Mouse (Mus musculus) gastrocnemius, postnatal 36 days (tissue): ENCODE data around the gene Ms4a15. TPM values are rescaled to one million over a fixed set of nuclear protein-coding genes. Genes with fewer than 3 reads are reported as not detected.

Source experiments
- DNase-seq, 2 experiments: peaks; one replicate each; pipeline ENCODE4 v3.0.0; 2022
- intact Hi-C: fragments of 180-260 bp; cut with DNase I; formaldehyde crosslinking; loops from one replicate; pipeline ENCODE4 v1.15.1; 2025
- total RNA-seq, 2 experiments: library from RNA; stranded (reverse); gene quantifications; 2 replicates each; pipeline ENCODE4 v1.2.3; 2021

Ms4a15 gene
- total RNA-seq, 2 experiments from 2014 or later, result not detected

DNA sequence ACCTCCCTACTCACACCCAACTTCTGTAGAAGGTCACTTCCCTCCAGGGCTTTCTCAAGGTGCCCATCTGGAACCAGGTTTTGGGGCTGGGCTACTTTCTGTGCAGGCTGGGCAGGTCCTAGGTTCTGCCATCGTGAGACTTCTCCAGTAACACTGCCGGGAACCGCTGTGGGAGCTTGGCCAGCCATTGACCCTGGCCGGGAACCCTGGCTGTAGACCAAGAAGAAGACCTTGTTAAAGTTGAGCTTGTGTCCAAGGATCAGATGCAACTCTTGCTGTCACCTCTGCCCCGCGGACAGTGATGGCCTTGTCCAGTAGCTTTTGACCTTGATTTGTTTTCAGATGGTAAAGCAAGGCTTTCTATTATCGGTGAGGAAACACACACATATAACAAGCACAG, 24.5 kb downstream of the Ms4a15 start:
- intact Hi-C loops, result no loop called here
- peak in 1 of 2 experiments; percentile 18 for DNase-seq

DNA sequence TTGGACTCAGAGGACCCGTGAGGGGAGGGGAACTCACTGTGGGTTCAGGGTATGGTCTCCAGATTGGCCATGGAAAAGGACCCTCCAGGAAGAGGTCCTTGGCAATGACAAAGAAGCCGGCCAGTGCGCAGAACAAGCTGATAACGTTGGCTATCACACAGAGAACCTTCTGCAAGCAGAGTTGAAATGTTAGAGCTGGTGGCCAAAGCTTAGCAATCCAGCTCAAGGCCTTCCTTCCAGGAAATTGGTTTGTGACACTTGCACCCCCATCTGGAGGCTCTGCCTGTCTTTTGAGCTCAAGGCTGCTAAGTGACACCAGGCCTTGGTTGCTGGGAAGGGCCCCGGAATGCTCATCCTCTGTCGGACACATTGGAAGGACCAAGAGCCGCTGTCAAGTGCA, 27.3 kb downstream of the Ms4a15 start:
- intact Hi-C loops, result no loop called here
- DNase-seq, result no peak

DNA sequence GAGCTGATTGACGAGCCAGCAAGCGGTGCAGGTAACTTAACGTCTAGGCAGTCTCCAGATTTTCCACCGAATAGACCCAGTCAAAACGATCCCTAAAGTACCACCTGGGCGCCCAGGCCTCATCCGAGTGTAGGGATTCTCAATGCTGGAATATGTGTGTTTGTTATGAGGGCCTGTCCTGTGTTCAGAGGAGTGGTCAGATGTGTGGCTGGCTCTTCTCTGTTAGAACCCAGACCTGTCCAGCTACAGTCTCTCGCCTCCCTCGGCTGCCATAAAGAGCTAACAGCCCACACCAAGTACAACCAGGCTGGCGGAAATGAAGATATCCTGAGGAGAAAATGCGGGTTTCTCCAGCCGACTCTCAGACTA, 33.1 kb downstream of the Ms4a15 start:
- DNase-seq, result no peak
- intact Hi-C loops, result loop anchor here (2.0 to 5.0 kb wide), 3 partner anchors 48 to 283 kb away; partner anchors contain the start of gene Pga5

DNA sequence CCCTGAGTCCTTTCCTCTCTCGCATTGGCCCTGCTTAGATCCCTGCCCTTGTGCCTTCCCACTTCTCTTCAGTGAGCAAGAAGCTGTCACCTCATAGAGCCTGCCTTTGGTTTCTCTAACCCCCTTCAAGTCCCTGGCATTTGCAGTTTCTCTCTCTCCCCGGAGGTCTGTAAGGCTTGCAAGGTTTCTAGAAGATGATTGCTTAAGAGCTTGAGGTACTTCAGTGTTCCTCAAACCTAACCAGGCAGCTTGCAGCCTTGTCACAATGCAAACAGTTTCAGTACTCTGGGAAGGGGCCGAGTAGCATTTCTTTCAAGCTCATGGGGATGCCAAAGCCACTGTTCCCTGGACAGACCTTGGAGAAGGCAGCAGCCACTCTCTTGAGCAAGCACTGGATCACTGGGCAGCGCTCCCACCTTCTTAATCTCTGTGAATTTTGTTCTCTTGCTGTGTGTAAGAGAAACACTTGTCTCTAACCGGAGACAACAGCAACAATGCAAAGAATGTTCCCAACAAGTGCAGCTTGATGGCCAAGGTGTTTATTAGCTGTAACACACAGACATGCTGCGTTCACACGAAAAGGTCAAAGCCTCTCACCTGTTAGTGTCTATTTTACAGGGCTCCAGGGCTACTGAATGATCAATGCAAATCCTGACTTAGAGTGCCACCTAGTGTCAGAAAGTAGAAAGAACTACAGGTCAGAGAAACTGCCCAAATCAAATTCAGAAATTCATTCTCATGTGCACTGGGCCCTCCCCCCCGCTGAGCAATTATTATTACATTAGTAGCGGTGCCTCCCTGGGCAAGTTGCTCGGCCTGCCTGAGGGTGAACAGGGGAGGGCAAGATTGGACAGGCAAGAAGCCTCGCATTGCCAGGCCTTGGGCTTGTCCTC, 33.7 kb downstream of the Ms4a15 start:
- intact Hi-C loops, result loop anchor here (2.0 kb wide), 1 partner anchor 247 kb away; no protein-coding TSS in a partner anchor
- peak in 1 of 2 experiments; percentile 18 for DNase-seq

DNA sequence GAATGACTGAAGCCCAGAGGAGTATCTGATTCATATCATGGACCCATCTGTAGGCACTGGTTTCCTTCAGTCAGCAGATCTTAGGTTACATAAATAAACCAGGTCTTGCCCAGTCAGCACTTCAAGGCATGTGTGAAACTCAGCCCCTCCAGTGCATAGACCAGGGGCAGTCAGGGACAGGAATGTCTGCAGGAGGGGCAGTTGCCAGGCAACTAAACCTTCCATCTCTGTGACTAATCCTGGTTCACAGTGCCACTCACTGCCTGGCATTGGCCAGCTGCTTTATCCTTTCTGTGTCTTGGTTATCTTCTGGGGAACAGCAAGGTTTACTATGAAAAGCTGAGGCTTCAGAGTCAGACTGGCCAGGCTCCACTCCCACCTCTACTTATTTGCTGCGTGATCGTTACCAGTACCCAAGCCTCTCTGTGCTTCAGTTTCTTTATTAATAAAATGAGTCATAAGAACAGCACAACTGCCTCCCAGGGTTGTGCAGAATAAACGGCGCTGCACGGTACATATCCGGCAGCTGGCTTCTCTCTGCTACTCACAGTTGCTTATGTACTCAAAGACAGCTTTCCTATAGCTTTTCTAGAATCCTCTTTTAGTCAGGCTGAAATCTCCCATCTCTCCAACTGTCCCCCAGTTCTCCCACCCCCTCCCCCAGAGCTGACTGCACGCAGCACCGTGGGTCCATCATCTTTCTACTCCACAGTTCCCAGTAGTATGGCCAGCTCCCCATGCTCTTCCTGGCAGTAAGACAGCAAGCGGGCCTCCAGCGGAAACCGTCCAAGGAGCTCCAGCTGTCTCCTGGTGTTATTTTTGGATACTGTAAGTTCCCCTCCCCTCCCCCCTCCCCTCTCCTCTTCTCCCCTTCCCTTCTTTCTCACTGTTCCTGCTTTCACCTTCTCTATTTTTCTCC, 40.8 kb downstream of the Ms4a15 start:
- DNase-seq, result peak; percentile 42 to 46
- intact Hi-C loops, result loop anchor here (2.0 kb wide), 1 partner anchor 71 kb away; no protein-coding TSS in a partner anchor

DNA sequence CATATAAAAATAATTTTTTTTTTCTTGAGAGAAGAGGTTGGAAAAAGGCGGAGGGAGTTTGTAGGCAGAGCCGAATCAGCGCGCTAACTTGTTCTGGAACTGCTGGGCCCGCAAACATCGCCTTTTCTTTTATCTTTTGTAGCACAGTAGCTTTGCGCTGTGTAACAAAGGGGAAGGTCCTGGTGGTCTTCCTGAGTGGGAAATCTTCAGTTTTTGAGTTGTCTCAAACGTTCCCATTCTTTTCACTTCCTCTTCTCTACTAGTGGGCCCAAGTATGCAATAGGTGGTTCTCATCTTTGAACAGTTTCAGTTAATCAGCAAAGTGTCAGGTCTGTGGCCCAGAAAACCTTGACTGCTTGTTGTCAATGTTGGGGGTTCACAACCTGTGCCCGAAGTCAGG, 43.5 kb downstream of the Ms4a15 start:
- DNase-seq, result no peak
- intact Hi-C loops, result loop anchor here (5.0 kb wide), 1 partner anchor 37 kb away; no protein-coding TSS in a partner anchor

DNA sequence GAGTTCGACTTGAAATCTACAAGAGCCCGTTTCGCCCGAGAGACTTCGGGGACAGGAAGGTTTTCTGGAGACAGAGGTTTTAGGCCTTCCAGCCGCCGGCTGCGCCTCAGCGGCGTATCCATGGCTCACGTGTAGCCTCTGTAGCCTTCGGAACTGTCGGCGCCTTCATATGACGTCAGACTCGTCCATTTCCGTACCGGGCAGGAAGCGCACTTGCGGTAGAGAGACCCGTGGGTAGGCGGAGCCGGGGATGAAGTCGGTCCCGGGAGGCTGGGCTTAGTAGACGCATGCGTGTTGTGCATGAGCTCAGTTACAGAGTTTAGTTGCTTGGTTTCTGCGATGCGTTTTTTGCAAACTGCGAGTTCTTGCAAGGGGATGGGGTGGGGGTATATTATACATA, 43.9 kb downstream of the Ms4a15 start, which contains the start of gene Ccdc86:
TSS of gene Ccdc86 (minus strand) at position 155 of the 400 bp plus-strand sequence.
- DNase-seq, result peak; percentile 91 to 93
- intact Hi-C loops, result loop anchor here (5.0 kb wide), 1 partner anchor 37 kb away; no protein-coding TSS in a partner anchor

DNA sequence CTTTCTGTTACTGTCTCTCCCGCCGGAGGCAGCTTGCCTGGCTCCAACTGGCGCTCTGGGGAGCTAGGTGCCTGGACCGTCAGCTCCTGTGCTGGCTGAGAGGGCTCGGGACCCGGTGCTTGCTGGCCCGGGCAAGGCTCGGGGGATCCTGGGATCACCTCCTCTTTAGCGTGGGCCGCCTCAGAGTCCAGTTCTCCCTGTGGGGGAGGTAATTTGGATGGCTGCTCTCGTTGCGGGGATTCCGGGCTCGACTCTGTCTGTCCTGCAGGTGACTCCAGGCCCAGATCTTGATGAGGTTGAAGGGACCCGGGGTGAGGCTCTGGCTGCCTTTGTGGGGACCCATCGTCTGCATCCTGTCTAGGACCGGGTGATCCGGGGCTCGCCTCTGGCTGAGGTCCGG, 44.6 kb downstream of the Ms4a15 start:
- intact Hi-C loops, result loop anchor here (5.0 kb wide), 1 partner anchor 36 kb away; no protein-coding TSS in a partner anchor
- DNase-seq, result no peak

DNA sequence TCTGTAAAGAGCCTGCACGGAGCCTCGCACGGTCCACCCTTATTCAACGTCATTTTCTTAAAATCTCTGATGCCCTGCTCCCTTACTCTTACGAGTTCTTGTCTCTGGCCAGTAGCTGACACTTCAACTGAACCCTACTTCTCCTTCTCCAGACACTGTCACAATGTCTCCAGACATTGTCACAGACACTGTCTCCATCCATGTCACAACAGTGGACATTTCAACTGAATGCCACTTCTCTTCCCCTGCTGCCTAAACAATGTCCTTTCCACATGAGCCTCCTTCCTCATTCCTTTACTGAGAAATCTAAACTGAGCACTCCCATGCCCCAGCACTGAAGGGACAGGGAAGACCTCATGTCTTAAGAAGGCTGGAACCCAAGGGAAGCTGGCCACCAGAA, 45.8 kb downstream of the Ms4a15 start:
- intact Hi-C loops, result loop anchor here (5.0 kb wide), 1 partner anchor 35 kb away; no protein-coding TSS in a partner anchor
- DNase-seq, result no peak

DNA sequence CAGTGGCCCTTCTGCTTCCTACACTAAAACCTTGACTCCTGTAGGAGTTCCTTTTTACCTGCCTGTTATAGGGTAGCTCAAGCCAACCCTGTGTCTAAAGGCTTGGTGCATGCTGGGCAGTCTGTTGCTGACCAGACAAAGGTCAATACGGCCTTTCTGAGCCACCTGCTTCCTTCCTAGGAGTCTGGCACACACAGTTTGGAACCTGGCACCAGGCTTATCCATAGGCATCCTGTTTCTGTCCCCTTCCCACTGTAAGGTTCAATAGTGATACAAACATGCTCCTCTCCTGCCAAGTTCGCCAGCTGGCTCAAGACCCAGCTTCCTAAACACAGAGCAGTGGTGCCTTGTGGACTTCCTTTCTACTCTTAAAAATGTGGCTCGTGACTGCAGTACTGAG, 46.5 kb downstream of the Ms4a15 start:
- DNase-seq, result no peak
- intact Hi-C loops, result loop anchor here (5.0 kb wide), 1 partner anchor 34 kb away; no protein-coding TSS in a partner anchor

DNA sequence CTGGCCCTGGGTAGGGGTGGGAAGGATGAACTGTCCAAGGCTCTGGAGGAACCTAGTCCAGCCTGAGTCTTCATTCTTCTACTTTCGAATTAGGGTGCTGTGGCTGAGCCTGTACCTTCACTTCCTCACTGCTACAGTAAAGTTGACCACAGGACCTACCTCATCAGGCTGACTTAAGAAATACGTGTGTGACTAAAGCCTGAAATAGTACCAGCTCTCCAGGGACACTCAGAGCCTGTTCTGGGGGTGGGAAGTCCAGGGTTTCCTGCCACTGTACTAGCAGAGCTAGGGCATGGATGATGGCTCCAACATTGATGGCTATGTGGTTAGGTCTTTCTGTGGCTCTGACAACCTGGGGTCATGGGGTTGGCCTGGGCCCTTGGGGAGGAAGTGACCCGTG, 49.1 kb downstream of the Ms4a15 start:
- intact Hi-C loops, result no loop called here
- no peak for DNase-seq

DNA sequence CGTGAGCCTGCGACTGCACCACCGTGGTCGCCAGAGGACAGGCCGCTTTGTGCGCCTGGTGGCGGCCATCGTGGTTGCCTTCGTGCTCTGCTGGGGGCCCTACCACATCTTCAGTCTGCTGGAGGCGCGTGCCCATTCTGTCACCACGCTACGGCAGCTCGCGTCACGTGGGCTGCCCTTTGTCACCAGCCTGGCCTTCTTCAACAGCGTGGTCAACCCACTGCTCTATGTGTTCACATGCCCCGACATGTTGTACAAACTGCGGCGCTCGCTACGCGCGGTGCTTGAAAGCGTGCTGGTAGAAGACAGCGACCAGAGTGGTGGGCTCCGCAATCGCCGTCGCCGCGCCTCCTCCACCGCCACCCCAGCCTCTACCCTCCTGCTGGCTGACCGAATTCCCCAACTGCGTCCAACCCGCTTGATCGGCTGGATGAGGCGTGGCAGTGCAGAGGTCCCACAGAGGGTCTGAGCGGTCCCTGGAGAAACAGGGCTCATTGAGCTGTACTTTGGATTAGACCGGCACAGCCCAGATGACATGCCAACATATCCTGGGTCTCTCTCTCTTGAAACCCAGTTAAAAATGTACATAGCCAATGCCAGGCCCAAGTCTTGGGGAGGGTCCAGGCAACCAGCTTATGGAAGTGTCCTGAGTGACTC, 52.1 kb downstream of the Ms4a15 start:
- no peak for DNase-seq
- intact Hi-C loops, result no loop called here

DNA sequence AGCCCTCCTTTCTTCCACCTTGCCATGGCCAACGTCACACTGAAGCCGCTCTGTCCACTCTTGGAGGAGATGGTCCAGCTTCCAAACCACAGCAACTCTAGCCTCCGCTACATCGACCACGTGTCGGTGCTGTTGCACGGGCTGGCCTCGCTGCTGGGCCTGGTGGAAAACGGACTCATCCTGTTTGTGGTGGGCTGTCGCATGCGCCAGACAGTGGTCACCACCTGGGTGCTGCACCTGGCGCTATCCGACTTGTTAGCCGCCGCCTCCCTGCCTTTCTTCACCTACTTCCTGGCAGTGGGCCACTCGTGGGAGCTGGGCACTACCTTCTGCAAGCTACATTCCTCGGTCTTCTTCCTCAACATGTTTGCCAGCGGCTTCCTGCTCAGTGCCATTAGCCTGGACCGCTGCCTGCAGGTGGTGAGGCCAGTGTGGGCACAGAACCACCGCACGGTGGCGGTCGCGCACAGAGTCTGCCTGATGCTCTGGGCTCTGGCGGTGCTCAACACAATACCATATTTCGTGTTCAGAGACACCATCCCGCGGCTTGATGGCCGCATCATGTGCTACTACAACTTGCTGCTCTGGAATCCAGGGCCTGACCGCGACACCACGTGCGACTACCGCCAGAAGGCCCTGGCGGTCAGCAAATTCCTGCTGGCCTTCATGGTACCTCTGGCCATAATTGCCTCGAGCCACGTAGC, 52.8 kb downstream of the Ms4a15 start:
- DNase-seq, result peak in 1 of 2 experiments; percentile 29
- intact Hi-C loops, result no loop called here

DNA sequence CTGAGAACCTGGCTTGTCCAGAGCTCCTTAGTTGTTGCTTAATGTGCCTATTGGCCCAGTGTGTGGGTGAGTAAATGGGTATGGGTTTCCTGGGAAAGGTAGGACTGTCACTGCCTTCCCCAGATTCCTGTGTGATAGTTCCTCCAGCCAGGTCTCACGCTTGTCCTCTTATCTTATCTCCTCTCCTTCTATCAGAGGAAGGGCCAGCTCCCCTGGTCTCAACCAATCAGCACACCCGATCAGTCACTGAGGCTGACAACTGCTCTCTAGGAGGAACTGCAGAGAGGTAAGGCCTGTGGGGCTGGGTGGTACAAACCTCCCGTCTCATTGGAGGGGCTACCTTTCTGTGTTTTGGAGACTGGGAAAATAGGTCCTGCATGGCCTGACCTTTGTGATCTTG, 54.3 kb downstream of the Ms4a15 start:
- intact Hi-C loops, result no loop called here
- no peak for DNase-seq

DNA sequence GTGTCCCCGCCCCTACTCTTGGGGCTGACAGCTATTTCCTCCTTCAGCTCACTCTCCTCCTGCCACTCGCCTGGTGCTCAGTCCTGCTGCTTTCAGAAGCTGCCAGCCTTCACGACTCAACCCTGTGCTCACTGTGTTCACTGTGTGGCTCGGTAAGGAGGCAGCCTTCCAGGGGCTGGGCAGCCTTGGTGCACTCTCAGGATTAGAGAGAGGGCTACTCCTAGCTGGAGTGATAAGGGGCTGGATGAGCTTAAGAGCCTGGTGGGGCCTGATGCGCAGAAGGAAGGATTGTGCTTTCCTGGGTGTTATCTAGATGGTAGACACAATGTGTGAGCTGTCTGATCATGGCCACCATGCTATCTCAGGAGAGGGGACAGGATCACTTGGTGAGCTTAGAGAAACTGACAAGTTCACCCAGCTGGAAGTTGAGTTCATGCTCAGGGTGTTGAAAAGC, 55.9 kb downstream of the Ms4a15 start, which contains the start of gene Ptgdr2:
TSS of gene Ptgdr2 (plus strand) at position 51 of the 454 bp plus-strand sequence.
- intact Hi-C loops, result no loop called here
- no peak for DNase-seq

DNA sequence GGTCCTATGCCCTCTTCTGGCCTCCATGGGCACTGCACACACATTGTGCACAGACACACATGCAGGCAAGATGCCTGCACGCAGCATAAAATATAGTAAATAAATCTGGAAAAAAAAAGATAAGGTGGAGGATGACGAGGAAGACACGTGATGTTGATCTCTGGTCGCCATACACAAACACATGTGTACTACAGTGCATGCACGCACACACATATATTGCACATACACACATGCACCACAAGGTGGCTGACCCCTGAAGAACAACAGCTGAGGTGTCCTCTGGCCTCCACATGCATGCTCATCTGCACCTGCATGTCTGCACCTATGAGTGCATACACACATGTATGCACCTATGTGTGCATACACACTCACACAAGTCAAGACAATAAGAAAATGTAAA, 57.0 kb downstream of the Ms4a15 start:
- no peak for DNase-seq
- intact Hi-C loops, result no loop called here

DNA sequence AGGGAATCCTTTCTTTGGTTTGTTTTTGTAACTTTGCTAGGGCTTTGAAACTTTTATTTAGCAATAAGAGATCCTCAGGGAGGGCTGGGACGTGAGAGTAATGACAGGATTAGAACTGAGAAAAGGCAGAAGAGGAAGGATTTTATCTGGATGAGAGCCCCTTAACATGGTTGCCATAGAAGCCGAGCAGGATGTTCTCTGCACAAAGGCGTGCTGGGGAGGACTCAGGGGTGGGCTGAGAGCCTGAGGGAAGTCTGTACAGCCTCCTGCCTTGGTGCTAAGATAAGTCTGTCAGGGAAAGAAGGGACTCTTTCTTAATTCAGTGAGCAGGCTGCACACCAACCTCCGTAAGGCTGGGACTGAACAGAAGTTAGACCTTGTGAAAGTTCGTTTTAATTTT, 58.0 kb downstream of the Ms4a15 start:
- no peak for DNase-seq
- intact Hi-C loops, result no loop called here

DNA sequence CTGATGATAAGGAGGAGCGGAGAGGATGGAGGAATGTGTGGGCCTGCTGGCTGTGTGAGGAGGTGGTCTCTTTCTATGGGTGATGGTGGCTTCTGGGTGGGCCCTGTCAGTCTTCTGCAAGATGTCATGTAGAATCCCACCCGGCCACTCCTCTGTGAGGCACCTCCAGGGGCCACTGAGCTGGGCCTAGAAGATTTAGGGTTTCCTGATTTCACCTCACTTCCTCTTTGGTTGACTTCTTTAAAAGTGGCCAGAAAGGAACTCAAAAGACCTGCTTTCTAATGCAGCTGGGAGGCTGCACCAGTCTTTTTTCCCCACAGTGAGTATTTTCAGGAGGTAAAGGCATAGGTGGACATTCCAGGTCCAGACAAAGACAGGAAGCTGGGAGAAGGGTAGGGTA, 62.4 kb downstream of the Ms4a15 start:
- no peak for DNase-seq
- intact Hi-C loops, result no loop called here
